Mouse (Mus musculus): ENCODE measurements around the gene Siah1b. TPM values are rescaled to one million over a fixed set of nuclear protein-coding genes. Genes with fewer than 3 reads are reported as not detected.

The Siah1b gene
- 6.9 and 9.6 TPM in 2 replicates for polyA plus RNA-seq (2015; fragmentation: Nextera tagmentation; extraction: Ambion mirVana)

GRCm38 (mm10) chrX:164076040-164076775, at the start of gene Siah1b:
Siah1b (minus strand) TSS chrX:164076493.

DNA sequence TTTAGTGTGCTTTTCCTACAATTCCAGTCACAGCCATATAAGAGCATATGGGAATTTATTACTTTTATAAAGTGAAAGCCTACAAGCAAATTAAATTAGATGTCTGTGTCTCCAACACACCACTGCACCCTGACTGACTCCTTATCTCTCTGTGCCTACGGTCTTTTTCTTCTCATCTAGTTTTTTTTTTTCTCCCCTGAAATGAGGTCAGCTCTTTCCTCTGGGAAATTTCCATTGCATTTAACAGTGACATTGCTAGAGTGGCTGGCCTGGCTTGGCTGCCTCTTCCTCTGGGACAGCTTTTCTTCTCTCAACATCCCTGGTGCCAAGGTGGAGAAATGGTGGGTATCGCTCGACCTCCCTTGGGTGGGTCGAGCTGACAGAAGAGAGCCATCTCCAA, 12.3 kb upstream of the Siah1b start, which contains the start of gene Cltrn:
Cltrn (plus strand) TSS at position 249 of the 400 bp plus-strand sequence.

GRCm38 (mm10) chrX:164027607-164028289, 48.5 kb downstream of the Siah1b start, which contains the start of gene Car5b:
Car5b (minus strand) TSS chrX:164027997.

Other genes starting within 250 kb of the Siah1b start
- 13.0 and 13.7 TPM in 2 replicates for gene Ap1s2, start 167.5 kb downstream of the Siah1b start, polyA plus RNA-seq (2015; fragmentation: Nextera tagmentation; extraction: Ambion mirVana)
- gene Zrsr2, start 117.8 kb downstream of the Siah1b start, polyA plus RNA-seq (2015; fragmentation: Nextera tagmentation; extraction: Ambion mirVana) = 31.2 and 42.9 TPM in 2 replicates
- 2.1 and 2.4 TPM in 2 replicates for gene Car5b, start 48.5 kb downstream of the Siah1b start, polyA plus RNA-seq (2015; fragmentation: Nextera tagmentation; extraction: Ambion mirVana)
- gene Cltrn, start 12.3 kb upstream of the Siah1b start, polyA plus RNA-seq (2015; fragmentation: Nextera tagmentation; extraction: Ambion mirVana) = 0.25 TPM in 1 of 2 replicates, not detected in the other
- 8.6 and 9.1 TPM in 2 replicates for gene Ace2, start 62.8 kb upstream of the Siah1b start, polyA plus RNA-seq (2015; fragmentation: Nextera tagmentation; extraction: Ambion mirVana)
- 0.60 and 1.0 TPM in 2 replicates for gene Bmx, start 181.7 kb upstream of the Siah1b start, polyA plus RNA-seq (2015; fragmentation: Nextera tagmentation; extraction: Ambion mirVana)
- 15.6 and 16.9 TPM in 2 replicates for gene Pir, start 192.9 kb upstream of the Siah1b start, polyA plus RNA-seq (2015; fragmentation: Nextera tagmentation; extraction: Ambion mirVana)

Data from urinary bladder, postnatal 0 days (tissue).